Mouse (Mus musculus) thymus, postnatal 25 days (tissue): ENCODE data around the gene Ndufab1.

Experiments
- DNase-seq: peaks from one replicate; pipeline ENCODE4 v3.0.0; 2022

Gene Ndufab1

DNA sequence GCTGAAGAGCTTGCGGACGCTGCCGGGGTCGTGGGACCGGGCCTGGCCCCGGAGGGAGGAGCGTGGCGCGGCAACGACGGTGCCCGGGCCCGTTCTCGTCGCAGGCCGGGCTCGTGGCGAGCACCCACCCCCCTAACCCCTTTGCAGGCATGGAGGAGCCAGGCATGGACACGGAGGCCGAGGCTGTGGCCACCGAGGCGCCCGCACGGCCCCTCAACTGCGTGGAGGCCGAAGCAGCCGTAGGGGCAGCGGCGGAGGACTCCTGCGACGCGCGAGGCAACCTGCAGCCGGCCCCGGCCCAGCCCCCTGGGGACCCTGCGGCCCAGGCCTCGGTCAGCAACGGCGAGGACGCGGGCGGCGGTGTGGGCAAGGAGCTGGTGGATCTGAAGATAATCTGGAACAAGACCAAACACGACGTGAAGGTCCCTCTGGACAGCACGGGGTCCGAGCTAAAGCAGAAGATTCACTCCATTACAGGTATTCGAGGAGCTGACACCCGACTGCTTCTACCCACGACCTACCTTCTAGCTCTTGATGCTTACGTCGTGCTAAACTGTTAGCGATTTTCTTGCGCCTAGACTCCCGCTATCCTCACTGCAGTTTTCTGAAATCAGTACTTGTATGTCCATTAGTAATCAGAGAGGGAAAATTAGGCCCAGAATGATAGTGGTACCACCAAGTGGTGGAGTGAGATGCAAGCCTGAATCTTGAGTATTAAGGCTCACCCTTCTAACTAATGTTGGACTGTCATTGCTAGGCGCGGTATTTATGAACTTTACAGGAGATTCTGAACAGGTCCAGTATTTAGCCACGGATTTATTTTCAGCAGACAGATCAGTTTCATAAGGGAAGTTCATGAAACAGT is 33.9 kb downstream of the Ndufab1 start:
- no peak for DNase-seq

DNA sequence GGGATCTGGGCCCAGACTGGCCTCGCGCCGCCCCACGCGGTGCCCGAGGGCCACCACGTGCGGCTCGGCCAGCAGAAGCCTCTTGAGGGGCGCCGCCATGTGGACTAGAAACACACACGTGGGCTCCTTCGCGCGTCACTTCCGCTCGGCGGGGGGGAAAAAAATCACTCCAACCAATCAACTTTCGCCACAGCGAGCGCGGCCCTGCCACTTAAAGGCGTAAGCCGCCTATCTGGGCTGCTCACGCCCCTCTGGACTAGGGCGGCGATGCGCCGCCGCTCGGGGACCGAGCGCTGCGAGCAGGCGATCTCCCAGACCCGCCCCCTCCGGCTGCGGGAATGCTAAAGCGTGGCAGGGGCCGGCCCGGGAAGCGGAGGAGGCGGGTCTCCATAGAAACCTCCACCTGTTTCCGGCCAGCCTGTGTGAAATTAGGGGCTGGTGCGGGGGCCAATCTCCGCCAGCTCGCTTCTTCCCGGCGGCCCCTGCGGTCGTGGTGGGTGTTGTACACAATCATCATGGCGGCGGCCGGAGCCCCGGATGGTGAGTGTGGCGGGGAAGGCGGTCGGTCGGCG is 34.7 kb downstream of the Ndufab1 start, which contains the start of the genes Ubfd1 and Ears2:
Ubfd1 (plus strand) TSS at position 231 of the 572 bp plus-strand sequence.
Ears2 (minus strand) TSS at position 319 of the 572 bp plus-strand sequence.
- DNase-seq: peak; percentile 92

DNA sequence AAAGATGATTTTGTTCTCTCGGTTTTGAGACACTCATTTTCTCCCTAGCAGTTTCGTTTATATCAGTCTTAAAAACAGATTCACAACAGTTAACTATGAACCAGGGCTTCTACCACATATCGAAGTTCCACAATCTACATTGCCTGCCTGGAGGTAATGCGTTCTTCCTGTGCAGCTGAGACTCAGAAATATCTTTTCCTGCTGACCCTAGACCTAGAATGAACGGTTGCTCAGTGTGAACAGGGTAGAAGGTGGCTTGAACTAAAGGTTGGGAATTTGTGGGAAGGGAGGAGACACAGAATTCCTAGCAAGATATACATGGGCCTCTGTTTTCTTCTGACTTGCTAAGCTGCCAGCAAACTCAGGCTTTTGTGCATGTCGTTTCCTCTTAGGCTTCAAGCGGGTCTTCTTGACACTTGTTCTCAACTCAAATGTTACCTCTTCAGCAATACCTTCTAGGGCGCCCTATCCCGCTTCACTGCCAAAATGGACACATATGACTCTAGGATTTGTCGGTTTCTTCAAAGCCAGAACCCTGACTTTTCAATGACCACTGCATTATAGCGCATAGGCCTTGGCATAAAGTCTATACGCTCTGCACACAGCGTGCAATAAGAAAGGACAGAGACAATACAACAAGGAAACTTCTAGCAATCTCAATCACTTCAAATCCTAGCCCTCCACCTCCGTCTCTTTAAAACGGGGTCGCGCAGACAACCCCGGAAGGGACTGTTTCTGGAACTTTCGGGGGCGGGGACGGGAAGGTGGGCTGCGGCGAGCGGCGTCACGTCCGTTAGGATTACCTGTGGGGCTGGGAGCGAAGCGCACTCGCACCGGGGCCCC is 35.4 kb downstream of the Ndufab1 start:
- DNase-seq: no peak

DNA sequence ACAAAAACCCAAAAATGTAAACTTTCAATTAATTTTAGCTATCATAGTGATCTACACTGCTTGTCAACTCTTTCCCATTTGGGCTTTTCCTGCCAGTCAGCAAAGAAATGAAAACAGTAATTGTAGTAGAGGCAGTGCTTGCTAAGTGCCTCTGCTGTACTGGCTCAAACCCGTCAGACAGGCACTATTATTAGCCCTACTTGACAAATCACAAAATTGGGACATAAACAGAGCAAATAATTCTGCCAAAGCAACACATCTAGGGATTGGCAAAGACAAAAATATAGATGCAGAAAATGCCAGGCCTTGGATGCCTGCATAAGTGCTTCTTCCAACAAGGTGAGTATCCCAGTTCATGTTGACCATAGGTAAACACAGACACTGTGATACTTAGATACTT is 36.0 kb downstream of the Ndufab1 start:
- DNase-seq: no peak

DNA sequence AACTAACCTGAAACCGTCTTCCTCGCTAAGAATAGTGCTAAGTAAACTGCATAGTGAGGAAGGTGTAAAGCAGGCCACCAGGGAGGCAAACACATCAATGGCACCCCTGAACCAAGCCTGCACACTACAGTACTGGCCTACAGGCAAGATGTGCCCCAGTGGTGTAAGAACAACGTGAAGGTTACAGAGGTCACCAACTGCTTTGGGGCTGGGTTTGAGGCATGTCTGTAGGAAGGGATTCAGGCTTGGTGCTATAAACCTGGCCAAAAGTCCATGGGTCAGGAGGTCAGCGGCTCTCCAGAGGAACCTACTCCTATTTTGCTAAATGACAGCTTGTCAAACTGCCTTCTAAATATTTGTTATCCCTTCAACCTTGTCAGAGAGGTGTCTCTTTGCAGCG is 45.1 kb downstream of the Ndufab1 start:
- DNase-seq: no peak

DNA sequence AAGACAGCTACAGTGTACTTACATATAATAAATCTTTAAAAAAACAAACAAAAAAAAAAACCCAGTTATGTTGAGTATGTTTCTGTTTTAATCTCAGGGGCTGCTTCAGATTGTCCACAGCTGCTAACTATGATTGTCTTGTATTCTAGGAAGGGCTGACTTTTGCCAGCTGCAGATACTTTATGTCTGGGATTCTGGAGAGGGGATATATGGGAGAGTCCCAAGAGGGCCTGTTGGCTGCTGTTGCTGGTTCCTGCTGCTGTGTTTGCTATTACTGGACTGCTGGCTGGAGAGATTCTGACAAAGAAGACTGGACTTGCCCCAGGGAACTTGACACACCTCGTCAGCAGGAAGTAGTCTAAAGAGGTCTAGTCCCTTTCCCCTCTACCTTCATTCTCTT is 50.9 kb downstream of the Ndufab1 start:
- no peak for DNase-seq

DNA sequence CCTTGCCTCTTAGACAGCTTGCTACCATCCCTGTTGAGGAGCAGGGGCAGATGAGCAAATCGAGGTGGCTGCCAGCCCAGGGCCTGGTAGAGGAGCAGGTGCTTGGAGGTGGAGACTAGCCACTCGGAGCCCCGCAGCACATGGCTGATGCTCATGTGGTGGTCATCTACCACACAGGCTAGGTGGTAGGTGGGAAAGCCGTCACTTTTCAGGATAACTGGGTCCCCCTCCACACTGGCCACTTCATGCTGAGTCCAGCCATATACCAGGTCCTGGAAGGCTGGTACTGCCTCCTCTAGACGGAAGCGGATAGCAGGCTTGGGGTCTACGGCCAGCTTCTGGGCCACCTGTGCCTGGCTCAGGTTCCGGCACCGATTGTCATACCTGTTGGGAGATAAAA is 53.5 kb downstream of the Ndufab1 start:
- no peak for DNase-seq

DNA sequence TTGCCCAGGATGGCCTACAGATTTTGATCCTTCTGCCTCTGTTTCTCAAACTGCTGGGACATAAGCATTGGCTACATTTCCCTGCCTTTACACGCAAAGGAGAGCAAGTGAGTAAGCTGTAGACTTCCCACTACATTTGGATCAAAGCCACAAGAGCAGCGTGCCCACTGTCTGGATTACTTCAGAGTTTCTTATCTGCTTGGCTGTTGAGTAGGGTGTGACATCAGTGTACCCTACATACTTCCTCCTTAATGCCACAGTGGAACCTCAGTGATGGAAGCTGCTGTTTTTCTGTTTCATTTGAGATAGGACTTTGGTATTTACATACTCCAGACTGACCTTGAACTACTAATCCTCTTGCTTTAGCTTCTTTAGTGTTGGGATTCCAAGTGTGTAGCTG is 54.9 kb downstream of the Ndufab1 start:
- DNase-seq: no peak

DNA sequence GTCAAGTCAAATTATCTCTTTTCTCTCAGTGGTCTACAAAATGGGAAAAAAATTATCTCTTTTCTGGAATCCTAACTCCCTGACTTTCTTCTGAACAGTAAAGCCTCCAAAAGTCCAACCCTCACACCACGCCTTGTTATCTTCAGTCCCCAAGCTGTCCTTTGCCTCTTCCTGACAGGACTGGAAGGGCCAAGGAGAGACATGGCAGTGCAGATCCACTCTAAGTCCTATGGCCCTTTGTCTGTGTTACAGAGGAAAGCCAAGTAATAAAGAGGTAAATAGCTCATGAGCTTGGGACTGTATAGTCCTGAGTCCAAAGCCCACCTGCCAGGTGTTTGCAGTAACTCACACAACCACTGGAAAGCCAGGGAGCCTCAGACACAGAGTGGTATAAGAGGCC is 56.0 kb downstream of the Ndufab1 start:
- DNase-seq: no peak

DNA sequence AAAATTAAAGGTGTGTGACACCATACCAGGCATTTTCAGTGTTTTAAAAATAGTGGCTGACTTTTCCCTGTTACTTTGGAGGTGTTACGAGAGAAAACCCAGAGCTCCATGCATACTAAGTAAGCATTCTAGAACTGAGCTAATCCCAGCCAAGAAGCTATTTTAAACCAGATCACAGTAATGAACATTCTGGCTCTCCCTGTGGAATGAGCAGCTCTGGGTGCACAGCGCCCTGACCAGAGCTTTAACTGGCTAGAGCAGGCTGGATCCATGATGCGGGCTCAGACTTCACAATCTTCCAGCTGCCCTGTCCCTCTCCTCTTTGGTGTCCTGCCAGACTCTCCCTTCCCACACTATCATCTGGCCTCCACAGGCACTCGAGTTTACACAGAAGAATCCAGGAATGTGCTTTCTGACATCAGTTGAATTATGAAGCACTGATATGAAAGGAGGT is 56.5 kb downstream of the Ndufab1 start:
- DNase-seq: no peak

DNA sequence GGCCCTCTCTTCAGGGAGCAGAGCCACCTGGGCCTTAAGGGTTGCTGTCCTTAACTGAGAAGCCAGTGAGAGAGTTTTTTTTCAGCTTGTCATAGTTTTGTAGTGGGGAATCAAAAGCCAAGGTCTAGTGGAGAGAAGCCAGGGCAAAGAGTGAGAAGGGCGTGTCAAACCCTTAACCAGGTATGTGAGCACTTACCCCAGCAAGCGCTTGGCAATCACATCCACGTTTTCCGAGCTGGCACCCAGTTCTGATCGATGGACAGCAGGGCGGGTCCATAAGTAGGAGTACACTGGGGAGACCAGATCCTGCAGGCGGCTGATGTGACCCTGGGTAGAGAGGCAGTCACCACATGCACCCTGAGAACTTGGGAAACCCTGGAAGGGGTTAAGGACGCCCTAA is 57.6 kb downstream of the Ndufab1 start:
- DNase-seq: no peak
